Mouse (Mus musculus) Patski (cell line): Measurements from ENCODE around the gene Eif4g3. TPM values are rescaled to one million over a fixed set of nuclear protein-coding genes. Genes with fewer than 3 reads are reported as not detected.

Experiments used
- ATAC-seq: fragments of 100-300 bp; one replicate; pipeline ENCODE4 v1.8.0; 2021
- CTCF ChIA-PET: fragments of 350-600 bp; sonication (Branson Sonifier 250); formaldehyde crosslinking; loops from one replicate; lab custom pipeline; 2022; ENCODE audit warnings: inconsistent platforms; lab: Charles Lee
- POLR2A ChIA-PET: fragments of 350-600 bp; sonication (Branson Sonifier 250); formaldehyde crosslinking; loops from one replicate; lab custom pipeline; 2022; ENCODE audit warnings: antibody characterized with exemption, inconsistent platforms; lab: Charles Lee
- DNase-seq: peaks from one replicate; pipeline ENCODE4 v3.0.0-alpha.2; 2011; ENCODE audit warnings: low read depth, low spot score
- H3K27me3 ChIP-seq: fragments of 371-371 bp; one replicate; pipeline ENCODE4 v1.5.1; 2021
- CTCF ChIP-seq: fragments of 100-300 bp; IDR thresholded peaks from one replicate; pipeline ENCODE4 v1.5.1; 2021
- in situ Hi-C: fragments of 300-500 bp; cut with MboI; formaldehyde crosslinking; loops from 3 replicates; pipeline ENCODE4 v1.11.1; 2018; ENCODE audit warnings: low pct_unique_long_range_greater_than_20kb, mixed read lengths
- polyA plus RNA-seq: library from polyadenylated mRNA; unstranded; gene quantifications from one replicate; pipeline ENCODE4 v1.2.3, GENCODE M21; 2021

Eif4g3 gene
- polyA plus RNA-seq, 1 experiment from 2014 or later: 73.5 TPM

DNA sequence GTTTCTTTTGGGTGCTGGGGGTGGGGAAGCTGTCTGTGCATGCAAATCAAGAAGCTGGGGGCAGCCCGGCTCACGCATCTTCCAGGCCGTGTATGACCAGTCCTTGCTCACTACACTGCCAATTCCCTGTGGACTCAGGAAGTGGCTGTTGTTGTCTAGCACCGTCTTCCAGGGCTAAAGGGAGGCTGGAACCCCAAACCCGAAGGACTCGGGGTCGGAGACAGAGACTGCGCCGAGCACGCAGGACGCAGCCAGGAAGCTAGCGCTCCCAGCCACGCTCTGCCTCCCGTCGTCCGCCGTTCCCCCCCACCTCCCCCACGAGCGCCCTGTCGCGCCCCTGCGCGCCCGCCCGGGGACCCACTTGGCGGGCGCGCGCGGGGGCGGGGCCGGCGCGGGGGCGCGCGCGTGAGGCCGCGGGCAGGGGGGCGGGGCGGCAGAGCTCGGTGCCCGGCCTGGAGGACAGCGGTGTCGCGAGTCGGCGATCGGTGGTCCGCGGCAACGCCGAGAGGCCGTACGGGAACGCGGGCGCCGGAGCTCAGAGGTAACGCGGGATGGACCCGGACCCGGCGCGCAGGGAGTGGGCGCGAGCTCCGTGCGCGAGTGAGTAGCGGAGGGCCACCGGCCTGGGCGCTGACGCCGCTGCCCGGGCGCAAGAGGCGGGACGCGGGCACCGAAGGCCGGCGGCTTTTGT is 223.5 kb downstream of the Eif4g3 start, which contains the start of gene Hp1bp3:
Hp1bp3 (plus strand) TSS at position 97 of the 691 bp plus-strand sequence.
- CTCF ChIA-PET: no interaction called here
- no peaks in the 10 kb centered on the region for H3K27me3 ChIP-seq
- POLR2A ChIA-PET: no interaction called here
- in situ Hi-C loops: no loop called here
- ATAC-seq: peak; percentile 29
- no peak for DNase-seq
- TF ChIP-seq CTCF: no peak

DNA sequence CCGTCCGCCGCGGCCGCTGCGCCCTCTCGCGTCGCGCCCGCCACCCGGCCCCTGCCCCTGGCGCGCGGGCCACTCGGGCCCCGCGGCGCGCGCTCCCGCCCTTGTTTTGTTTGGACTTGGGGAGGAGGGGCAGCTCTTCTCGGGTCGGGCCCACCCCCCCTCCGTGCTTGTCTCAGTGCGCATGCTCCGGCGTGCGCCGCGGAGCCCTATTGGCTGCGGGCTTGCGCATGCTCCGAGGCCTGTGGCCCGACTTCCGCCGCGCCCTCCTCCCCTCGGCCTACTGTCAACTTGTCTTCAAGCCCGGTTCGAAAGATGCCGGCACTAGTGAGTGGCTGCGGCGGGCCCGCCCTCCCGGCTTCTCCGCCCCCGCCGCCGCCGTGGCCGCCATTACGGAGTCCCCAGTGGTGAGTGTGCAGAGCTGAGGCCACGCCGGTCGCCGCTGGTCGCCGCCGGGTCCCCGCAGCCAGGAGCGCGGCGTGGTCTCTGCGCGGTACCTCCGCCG is 224.1 kb downstream of the Eif4g3 start:
- ChIA-PET CTCF (no interaction called here), POLR2A (no interaction called here)
- no peak for TF ChIP-seq CTCF
- peak; percentile 82 for DNase-seq
- peak; percentile 84 for ATAC-seq
- in situ Hi-C loops: no loop called here
- no peaks in the 10 kb centered on the region for H3K27me3 ChIP-seq

GRCm38 (mm10) chr4:138217441-138217840 is 224.6 kb downstream of the Eif4g3 start:
- no peak for TF ChIP-seq CTCF
- CTCF ChIA-PET: interaction anchor here (2.3 kb wide), 1 partner anchor 66 kb away, joined by 7 read pairs; no protein-coding TSS in a partner anchor
- no peak for DNase-seq
- in situ Hi-C loops: no loop called here
- no peak for ATAC-seq
- no peaks in the 10 kb centered on the region for H3K27me3 ChIP-seq
- POLR2A ChIA-PET: no interaction called here

GRCm38 (mm10) chr4:138217951-138218685 is 225.3 kb downstream of the Eif4g3 start:
- CTCF ChIA-PET: interaction anchor here (2.3 kb wide), 1 partner anchor 65 kb away, joined by 7 read pairs; no protein-coding TSS in a partner anchor
- in situ Hi-C loops: no loop called here
- DNase-seq: no peak
- no peaks in the 10 kb centered on the region for H3K27me3 ChIP-seq
- no peak for ATAC-seq
- POLR2A ChIA-PET: interaction anchor here (1.5 kb wide), 1 partner anchor 17 kb away, joined by 4 read pairs; no protein-coding TSS in a partner anchor
- no peak for TF ChIP-seq CTCF

GRCm38 (mm10) chr4:138219331-138219730 is 226.5 kb downstream of the Eif4g3 start:
- CTCF ChIA-PET: interaction anchor here (2.3 kb wide), 1 partner anchor 64 kb away, joined by 7 read pairs; no protein-coding TSS in a partner anchor
- no peaks in the 10 kb centered on the region for H3K27me3 ChIP-seq

DNA sequence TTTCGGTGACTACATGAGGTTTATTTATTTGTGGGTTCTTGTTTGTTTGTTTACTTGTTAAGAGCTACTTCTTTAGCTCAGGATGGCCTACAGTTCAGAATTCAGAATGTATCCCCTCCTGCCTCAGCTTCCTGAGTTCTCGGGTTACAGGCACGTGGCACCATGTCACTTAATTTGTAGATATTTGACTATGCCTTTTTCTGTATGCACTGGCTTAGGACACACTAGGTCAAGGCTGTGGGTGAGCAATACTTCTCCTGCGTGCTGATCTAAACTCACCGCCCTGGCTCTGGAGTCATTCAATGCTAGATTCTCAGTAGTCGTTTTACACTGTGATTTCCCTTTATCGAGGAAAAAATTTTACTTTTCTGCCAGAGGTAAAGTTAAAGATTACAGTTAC is 227.9 kb downstream of the Eif4g3 start:
- POLR2A ChIA-PET: no interaction called here
- H3K27me3 ChIP-seq: no peaks in the 10 kb centered on the region
- ATAC-seq (no peak), DNase-seq (no peak)
- CTCF ChIA-PET: no interaction called here
- in situ Hi-C loops: no loop called here
- no peak for TF ChIP-seq CTCF

More at GRCm38 (mm10) chr4:138219331-138219730, 226.5 kb downstream of the Eif4g3 start:
- ATAC-seq: no peak
- POLR2A ChIA-PET: interaction anchor here (0.8 to 1.5 kb wide), 2 partner anchors 16 to 33 kb away, joined by 3 to 4 read pairs; no protein-coding TSS in a partner anchor
- no peak for DNase-seq
- in situ Hi-C loops: no loop called here
- TF ChIP-seq CTCF: no peak

- CTCF ChIA-PET: no interaction called here
- in situ Hi-C loops: no loop called here
- H3K27me3 ChIP-seq: no peaks in the 10 kb centered on the region
- no peak for ATAC-seq
- DNase-seq: no peak
- TF ChIP-seq CTCF: no peak
- POLR2A ChIA-PET: no interaction called here
These were observed 228.6 kb downstream of the Eif4g3 start for GRCm38 (mm10) chr4:138221406-138221805.

DNA sequence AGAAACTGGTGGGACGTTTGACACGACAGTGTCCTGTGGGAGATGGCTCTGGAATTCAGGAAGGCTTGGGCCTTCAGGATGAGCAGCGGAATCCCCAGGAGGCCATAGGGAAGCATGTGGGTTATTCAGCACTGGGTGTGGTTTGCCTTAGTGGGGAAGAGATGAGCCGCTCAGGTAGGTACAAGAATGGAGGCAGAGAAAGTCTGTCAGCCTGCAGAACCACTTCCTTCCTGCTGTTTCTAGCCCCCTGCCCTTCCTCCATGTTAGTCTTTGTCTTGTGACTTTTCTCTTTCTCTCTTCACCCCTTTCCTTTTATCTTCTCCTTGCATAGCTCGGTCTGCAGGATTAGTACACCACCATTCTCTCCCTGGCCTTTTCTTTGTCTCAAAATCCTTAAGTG is 229.6 kb downstream of the Eif4g3 start:
- no peak for TF ChIP-seq CTCF
- ChIA-PET CTCF (no interaction called here), POLR2A (no interaction called here)
- ATAC-seq: no peak
- no peak for DNase-seq
- H3K27me3 ChIP-seq: no peaks in the 10 kb centered on the region
- in situ Hi-C loops: no loop called here

DNA sequence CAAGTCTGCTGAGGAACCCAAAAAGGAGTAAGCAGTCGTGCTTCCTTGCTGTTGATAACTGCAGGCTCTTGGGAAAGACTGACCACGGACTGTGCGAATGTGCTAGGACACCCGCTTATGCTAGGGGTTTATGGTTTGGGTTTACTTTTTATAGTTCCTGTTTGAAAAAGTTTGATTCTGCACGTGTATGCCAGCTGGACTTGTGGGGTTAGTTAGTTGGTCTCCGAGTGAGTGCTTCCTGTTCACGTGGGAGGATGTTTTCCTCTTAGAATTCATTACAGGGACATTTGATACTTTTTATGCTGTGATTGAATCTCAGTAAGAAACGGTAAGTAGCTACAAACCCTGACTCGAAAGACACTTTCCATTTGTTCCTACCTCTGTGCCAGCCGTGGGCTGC is 230.8 kb downstream of the Eif4g3 start:
- DNase-seq: no peak
- in situ Hi-C loops: no loop called here
- ChIA-PET POLR2A (interaction anchor here (0.7 kb wide), 1 partner anchor 94 kb away, joined by 3 read pairs; no protein-coding TSS in a partner anchor), CTCF (no interaction called here)
- no peaks in the 10 kb centered on the region for H3K27me3 ChIP-seq
- ATAC-seq: no peak
- no peak for TF ChIP-seq CTCF
